Mouse (Mus musculus) kidney, adult 11 months (tissue): ENCODE data around the gene Hfe2.
"Not testable (repeated sequence)": the region's sequence is repeated elsewhere in the genome, so short reads cannot be mapped to it uniquely, and the experiment has no call there.

Experiments used
- DNase-seq: peaks from one replicate; pipeline ENCODE4 v3.0.0; 2022

The Hfe2 gene

GRCm38 (mm10) chr3:96524914-96525313, at the start of gene Hfe2:
TSS of gene Hfe2 (plus strand) at chr3:96525172.
- no peak for DNase-seq

- DNase-seq, result no peak
Observed at GRCm38 (mm10) chr3:96477084-96477483, 47.9 kb upstream of the Hfe2 start.

GRCm38 (mm10) chr3:96477558-96477957, 47.4 kb upstream of the Hfe2 start:
- DNase-seq, result no peak

- DNase-seq, result no peak
Observed at GRCm38 (mm10) chr3:96479249-96479648, 45.7 kb upstream of the Hfe2 start.

- no peak for DNase-seq
Observed at GRCm38 (mm10) chr3:96480684-96481270, 44.2 kb upstream of the Hfe2 start.

GRCm38 (mm10) chr3:96481856-96482255, 43.1 kb upstream of the Hfe2 start:
- no peak for DNase-seq

- DNase-seq, result no peak
Observed at GRCm38 (mm10) chr3:96482451-96482850, 42.5 kb upstream of the Hfe2 start.

- not testable (repeated sequence) for DNase-seq
Observed at GRCm38 (mm10) chr3:96483044-96483443, 41.9 kb upstream of the Hfe2 start.

- no peak for DNase-seq
Observed at GRCm38 (mm10) chr3:96483946-96484345, 41.0 kb upstream of the Hfe2 start.

GRCm38 (mm10) chr3:96484921-96485320, 40.1 kb upstream of the Hfe2 start:
- DNase-seq, result no peak

GRCm38 (mm10) chr3:96485361-96485760, 39.6 kb upstream of the Hfe2 start:
- no peak for DNase-seq

GRCm38 (mm10) chr3:96486064-96486827, 38.7 kb upstream of the Hfe2 start:
- DNase-seq, result not testable (repeated sequence)

GRCm38 (mm10) chr3:96486828-96487559, 38.0 kb upstream of the Hfe2 start:
- DNase-seq, result not testable (repeated sequence)

- DNase-seq, result no peak
Observed at GRCm38 (mm10) chr3:96487596-96488289, 37.2 kb upstream of the Hfe2 start.

GRCm38 (mm10) chr3:96488290-96488906, 36.6 kb upstream of the Hfe2 start:
- not testable (repeated sequence) for DNase-seq

GRCm38 (mm10) chr3:96488907-96489629, 35.9 kb upstream of the Hfe2 start:
- not testable (repeated sequence) for DNase-seq

GRCm38 (mm10) chr3:96489636-96490035, 35.3 kb upstream of the Hfe2 start:
- not testable (repeated sequence) for DNase-seq

- not testable (repeated sequence) for DNase-seq
Observed at GRCm38 (mm10) chr3:96494456-96494855, 30.5 kb upstream of the Hfe2 start.

- DNase-seq, result no peak
Observed at GRCm38 (mm10) chr3:96494912-96495311, 30.1 kb upstream of the Hfe2 start.

GRCm38 (mm10) chr3:96495490-96496210, 29.3 kb upstream of the Hfe2 start:
- DNase-seq, result no peak

GRCm38 (mm10) chr3:96496216-96496615, 28.8 kb upstream of the Hfe2 start:
- DNase-seq, result no peak
